Mouse (Mus musculus) cortical plate, adult 2 months (tissue): ENCODE measurements around the gene Crisp4.

ENCODE experiments used
- CTCF ChIP-seq: fragments of 200-500 bp; IDR thresholded peaks from 2 replicates; pipeline ENCODE4 v1.5.1; 2011; ENCODE audit warnings: mild to moderate bottlenecking, control low read depth, low read length; ENCODE audit not compliant: insufficient read depth; ENCODE audit errors: extremely low read depth
- POLR2A ChIP-seq: fragments of 200-500 bp; IDR thresholded peaks from 2 replicates; pipeline ENCODE4 v1.6.1; 2011; ENCODE audit warnings: mild to moderate bottlenecking, low read length, control low read depth; ENCODE audit not compliant: insufficient read depth; ENCODE audit errors: extremely low read depth

DNA sequence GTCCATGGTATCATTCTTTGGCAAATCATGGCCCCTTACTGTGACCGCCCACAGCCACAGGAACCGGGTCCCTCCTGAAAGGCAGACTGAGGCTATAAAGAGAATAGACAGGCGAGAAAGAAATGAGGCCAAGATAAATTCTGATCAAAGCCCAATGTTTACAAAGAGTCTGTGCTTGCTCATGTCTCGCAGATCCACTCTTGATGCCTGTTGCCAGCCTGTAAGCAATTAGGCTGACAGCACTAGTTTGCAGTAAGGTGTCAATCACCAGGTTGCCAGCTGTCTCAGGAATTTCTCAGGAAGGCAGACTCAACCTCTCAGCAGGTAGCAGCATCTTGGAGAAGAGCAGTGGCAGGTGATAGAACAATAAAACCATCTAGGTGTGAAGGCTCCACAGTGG is 24.9 kb upstream of the Crisp4 start:
- TF ChIP-seq CTCF: no peak
- TF ChIP-seq POLR2A: no peak
